Mouse (Mus musculus) midbrain, postnatal 0 days (tissue): ENCODE data around the gene Camta1. TPM values are rescaled to one million over a fixed set of nuclear protein-coding genes. Genes with fewer than 3 reads are reported as not detected.

ENCODE experiments used
- ATAC-seq: fragments of 200-750 bp; cut with Nextera tagmentation; 2 replicates; pipeline ENCODE4 v1.8.0; 2017; ENCODE audit warnings: moderate number of reproducible peaks, mild to moderate bottlenecking, moderate TSS enrichment, moderate library complexity; ENCODE audit not compliant: low FRiP score
- DNase-seq: peaks from one replicate; pipeline ENCODE4 v3.0.0-alpha.2; 2015; ENCODE audit warnings: low spot score
- H3K27ac ChIP-seq: fragments of 300-500 bp; sonication (generic); 2 replicates; pipeline ENCODE4 v1.5.1; 2014; ENCODE audit warnings: low read depth, mild to moderate bottlenecking, low read length, mixed read lengths
- H3K27me3 ChIP-seq: fragments of 300-500 bp; sonication (generic); 2 replicates; pipeline ENCODE4 v1.6.1; 2014; ENCODE audit warnings: low read length, control low read depth, mixed read lengths; ENCODE audit not compliant: insufficient read depth
- H3K36me3 ChIP-seq: fragments of 300-500 bp; sonication (generic); 2 replicates; pipeline ENCODE4 v1.6.1; 2014; ENCODE audit warnings: low read length, control low read depth, mixed read lengths; ENCODE audit not compliant: insufficient read depth
- H3K4me1 ChIP-seq: fragments of 300-500 bp; sonication (generic); 2 replicates; pipeline ENCODE4 v1.6.1; 2014; ENCODE audit warnings: mild to moderate bottlenecking, control low read depth, antibody characterized with exemption, low read length, mixed read lengths; ENCODE audit not compliant: insufficient read depth
- H3K4me2 ChIP-seq: fragments of 300-500 bp; sonication (generic); 2 replicates; pipeline ENCODE4 v1.6.1; 2014; ENCODE audit warnings: low read depth, mild to moderate bottlenecking, low read length, mixed read lengths; ENCODE audit not compliant: poor library complexity, severe bottlenecking
- H3K4me3 ChIP-seq: fragments of 300-500 bp; sonication (generic); 2 replicates; pipeline ENCODE4 v1.5.1; 2014; ENCODE audit warnings: low read depth, mild to moderate bottlenecking, low read length, moderate library complexity
- H3K9ac ChIP-seq: fragments of 300-500 bp; sonication (generic); replicated peaks from 2 replicates; pipeline ENCODE4 v1.6.1; 2014; ENCODE audit warnings: mild to moderate bottlenecking, low read length, moderate library complexity, mixed read lengths; ENCODE audit not compliant: poor library complexity, severe bottlenecking
- H3K9me3 ChIP-seq: fragments of 300-500 bp; sonication (generic); 2 replicates; pipeline ENCODE4 v1.6.1; 2016; ENCODE audit warnings: low read length, control low read depth
- CTCF ChIP-seq: IDR thresholded peaks from 2 replicates; pipeline ENCODE4 v1.5.1; 2016; ENCODE audit warnings: antibody characterized with exemption, mild to moderate bottlenecking
- WGBS: fragments of 180-500 bp; shearing (Covaris S2); extraction: QIAGEN DNeasy Blood & Tissue Kit; methylation state at CpG from one replicate; pipeline ENCODE4 v1.1.7; 2014; 5-methylcytosine and 5-hydroxymethylcytosine counted together
- polyA plus RNA-seq: library from polyadenylated mRNA; unstranded; fragments of >200 nt; fragmentation: Nextera tagmentation; extraction: Ambion mirVana; gene quantifications from 2 replicates; pipeline ENCODE4 v1.2.1, GENCODE M21; 2015
- total RNA-seq: library from RNA; depleted of rRNA; stranded (reverse); fragments of >200 nt; gene quantifications from 2 replicates; pipeline ENCODE4 v1.2.3, GENCODE M21; 2014

The Camta1 gene
- total and polyA plus RNA-seq, 2 experiments from 2014 or later, result 140 to 153 TPM

DNA sequence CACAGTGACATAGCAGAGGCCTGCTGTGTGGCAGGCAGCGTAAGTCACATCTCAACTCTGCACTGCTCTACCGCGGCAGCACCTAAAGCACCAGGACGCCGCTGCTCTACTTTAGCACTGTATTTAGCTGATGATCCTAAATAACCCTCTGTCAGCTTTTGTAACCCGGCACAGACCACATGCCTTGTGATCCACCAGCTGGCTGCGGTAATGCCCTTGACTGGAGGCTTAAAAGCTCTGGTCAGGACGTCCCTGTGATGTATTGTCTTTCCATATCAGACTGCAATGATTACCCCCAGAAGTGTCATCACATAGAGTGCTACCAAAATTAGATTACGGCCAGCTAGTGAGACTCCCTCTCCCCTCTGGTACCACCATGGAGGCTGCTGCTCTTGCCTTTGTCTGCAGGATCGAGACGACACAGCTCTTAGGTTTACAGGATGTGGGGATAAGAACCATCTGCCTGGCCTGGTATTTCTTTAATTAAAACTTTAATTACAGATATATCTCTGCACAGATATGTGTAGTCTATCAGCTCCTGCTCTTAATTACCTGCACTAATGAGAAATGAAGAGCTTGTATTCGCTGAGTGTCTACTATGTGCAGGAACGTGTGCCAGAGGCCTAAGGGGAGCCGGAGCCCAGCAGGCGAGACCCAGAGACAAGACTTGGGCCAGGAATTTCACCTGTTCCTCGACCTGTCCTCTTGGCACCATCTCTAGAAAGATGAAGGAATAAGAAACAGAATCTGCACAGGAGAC lies 74.5 kb downstream of the Camta1 start:
- DNase-seq, result peak; percentile 24
- no peak overlapping the region for H3K27ac ChIP-seq

DNA sequence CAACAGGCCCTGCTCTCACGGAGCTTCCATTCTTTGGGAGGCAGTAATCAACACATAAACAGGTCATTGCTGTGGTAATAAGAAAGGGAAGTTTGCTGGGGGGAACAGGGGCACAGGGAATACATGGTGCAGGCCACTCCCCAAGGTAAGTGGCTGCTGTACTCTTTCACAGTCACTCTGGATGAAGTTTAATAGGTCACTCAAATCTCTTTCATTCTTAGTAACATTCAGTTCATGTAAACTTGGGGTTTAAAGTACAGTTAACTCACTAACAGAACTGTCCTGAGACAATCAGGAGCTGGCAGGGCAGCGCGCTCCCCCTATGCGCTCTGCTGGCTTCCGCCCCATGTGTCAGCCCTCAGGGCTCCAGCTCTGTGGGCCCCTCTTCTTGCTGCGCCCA lies 81.2 kb downstream of the Camta1 start:
- 0 out of 2 replicates have a peak, but pooled peaks cover 5% of the 10 kb centered on the region for H3K36me3 ChIP-seq
- H3K9ac ChIP-seq, result no peak overlapping the region
- 93% methylated on average over 6 of the region's 6 CpGs for WGBS
- H3K9me3 ChIP-seq, result no peaks in the 10 kb centered on the region
- no peak for DNase-seq
- no peak for TF ChIP-seq CTCF
- no peak for ATAC-seq
- no peak overlapping the region for H3K4me3 ChIP-seq
- no peak overlapping the region for H3K27ac ChIP-seq
- no peak overlapping the region for H3K4me2 ChIP-seq
- H3K4me1 ChIP-seq, result no peaks in the 10 kb centered on the region
- no peaks in the 10 kb centered on the region for H3K27me3 ChIP-seq

More for the DNA sequence above, 74.5 kb downstream of the Camta1 start:
- TF ChIP-seq CTCF, result no peak
- Histone ChIP-seq H3K36me3 (0 out of 2 replicates have a peak, but pooled peaks cover 7% of the 10 kb centered on the region), H3K9ac (no peak overlapping the region), H3K4me2 (no peak overlapping the region), H3K27me3 (no peaks in the 10 kb centered on the region), H3K9me3 (no peaks in the 10 kb centered on the region), H3K4me1 (no peaks in the 10 kb centered on the region), H3K4me3 (no peak overlapping the region)
- ATAC-seq, result no peak
- WGBS, result 85% methylated on average over 16 of the region's 16 CpGs

- Histone ChIP-seq H3K27ac (no peak overlapping the region), H3K9ac (no peak overlapping the region), H3K4me2 (no peak overlapping the region), H3K9me3 (no peaks in the 10 kb centered on the region), H3K4me1 (no peaks in the 10 kb centered on the region), H3K36me3 (0 out of 2 replicates have a peak, but pooled peaks cover 5% of the 10 kb centered on the region), H3K27me3 (no peaks in the 10 kb centered on the region), H3K4me3 (no peak overlapping the region)
- WGBS, result 94% methylated on average over 12 of the region's 12 CpGs
- ATAC-seq (no peak), DNase-seq (no peak)
- no peak for TF ChIP-seq CTCF
These were observed 81.7 kb downstream of the Camta1 start for GRCm38 (mm10) chr4:151779962-151780459.

DNA sequence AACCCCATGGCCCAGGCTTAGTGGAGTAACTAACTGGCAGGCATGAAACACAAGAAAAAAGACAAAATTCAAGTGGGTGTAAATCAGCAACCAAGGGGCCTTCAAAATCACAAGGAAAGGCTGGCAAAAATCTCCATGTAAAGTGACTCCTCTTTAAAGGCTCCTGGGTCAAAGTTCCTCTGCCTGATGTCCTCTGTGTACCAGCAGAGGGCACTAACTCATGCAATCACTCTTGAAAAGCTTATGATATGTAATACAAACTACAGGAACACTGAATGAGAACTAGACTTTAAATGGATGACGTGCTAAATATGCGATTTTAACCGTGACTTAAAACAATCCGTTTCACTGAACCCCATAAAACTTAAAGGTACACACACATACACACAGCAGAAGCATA lies 83.2 kb downstream of the Camta1 start:
- TF ChIP-seq CTCF, result peak; percentile 74
- no peak overlapping the region for H3K9ac ChIP-seq
- no peaks in the 10 kb centered on the region for H3K9me3 ChIP-seq
- WGBS, result 75% methylated on average over 4 of the region's 4 CpGs
- no peak overlapping the region for H3K27ac ChIP-seq
- H3K4me2 ChIP-seq, result no peak overlapping the region
- H3K27me3 ChIP-seq, result no peaks in the 10 kb centered on the region
- ATAC-seq (no peak), DNase-seq (peak; percentile 54)
- peaks cover 6% of the 10 kb centered on the region; the same call in 1 of the 2 replicates for H3K4me1 ChIP-seq
- no peak overlapping the region for H3K4me3 ChIP-seq
- H3K36me3 ChIP-seq, result 0 out of 2 replicates have a peak, but pooled peaks cover 5% of the 10 kb centered on the region

DNA sequence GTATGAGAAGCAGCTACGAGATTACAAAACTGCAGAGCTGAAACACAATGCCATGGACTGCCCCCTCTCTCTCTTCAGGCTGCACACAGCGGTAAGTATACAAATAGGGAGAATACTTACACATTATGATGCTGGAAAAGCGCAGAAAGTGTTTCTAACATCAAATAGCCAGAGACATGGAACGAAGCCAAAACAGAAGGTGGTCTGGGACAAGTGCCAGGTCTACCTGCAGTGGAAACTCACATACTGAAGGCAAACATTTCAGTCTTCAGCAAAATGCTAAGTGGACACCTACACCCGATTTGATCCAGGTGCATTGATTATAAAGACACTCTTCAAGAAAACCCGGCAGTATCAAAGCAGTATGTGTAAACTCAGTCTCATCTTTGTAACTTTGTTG lies 84.2 kb downstream of the Camta1 start:
- WGBS, result 74% methylated on average over 6 of the region's 6 CpGs
- Histone ChIP-seq H3K36me3 (0 out of 2 replicates have a peak, but pooled peaks cover 5% of the 10 kb centered on the region), H3K4me2 (no peak overlapping the region), H3K27me3 (no peaks in the 10 kb centered on the region), H3K4me1 (peaks cover 6% of the 10 kb centered on the region; the same call in 1 of the 2 replicates), H3K9ac (no peak overlapping the region), H3K4me3 (no peak overlapping the region), H3K27ac (no peak overlapping the region), H3K9me3 (no peaks in the 10 kb centered on the region)
- TF ChIP-seq CTCF, result no peak
- ATAC-seq (no peak), DNase-seq (peak; percentile 38)

GRCm38 (mm10) chr4:151775441-151775840 lies 86.2 kb downstream of the Camta1 start:
- no peak overlapping the region for H3K4me2 ChIP-seq
- no peaks in the 10 kb centered on the region for H3K9me3 ChIP-seq
- H3K36me3 ChIP-seq, result 0 out of 2 replicates have a peak, but pooled peaks cover 5% of the 10 kb centered on the region
- no peaks in the 10 kb centered on the region for H3K27me3 ChIP-seq
- no peak overlapping the region for H3K9ac ChIP-seq
- H3K4me1 ChIP-seq, result peaks cover 6% of the 10 kb centered on the region; the same call in 1 of the 2 replicates
- DNase-seq (no peak), ATAC-seq (no peak)
- no peak overlapping the region for H3K4me3 ChIP-seq
- no peak for TF ChIP-seq CTCF
- H3K27ac ChIP-seq, result no peak overlapping the region
- WGBS, result 87% methylated on average over 7 of the region's 7 CpGs
